Mouse (Mus musculus) forebrain, embryonic 14.5 days (tissue): ENCODE results near the gene Lin7a. TPM values are rescaled to one million over a fixed set of nuclear protein-coding genes. Genes with fewer than 3 reads are reported as not detected.

Experiments used
- ATAC-seq: fragments of 200-750 bp; cut with Nextera tagmentation; 2 replicates; pipeline ENCODE4 v1.8.0; 2017; ENCODE audit warnings: mild to moderate bottlenecking, moderate library complexity
- DNase-seq: peaks from one replicate; pipeline ENCODE4 v3.0.0-alpha.2; 2015; ENCODE audit warnings: low spot score
- H3K27ac ChIP-seq: fragments of 300-500 bp; sonication (generic); 2 replicates; pipeline ENCODE4 v1.5.1; 2014; ENCODE audit warnings: low read depth, mild to moderate bottlenecking, control low read depth, low read length, moderate library complexity
- H3K27me3 ChIP-seq: fragments of 300-500 bp; sonication (generic); replicated peaks from 2 replicates; pipeline ENCODE4 v1.6.1; 2014; ENCODE audit warnings: low read length, control low read depth, mixed read lengths; ENCODE audit not compliant: control insufficient read depth, insufficient read depth
- H3K36me3 ChIP-seq: fragments of 300-500 bp; sonication (generic); 2 replicates; pipeline ENCODE4 v1.6.1; 2014; ENCODE audit warnings: low read length, control low read depth; ENCODE audit not compliant: control insufficient read depth, insufficient read depth
- H3K4me1 ChIP-seq: fragments of 300-500 bp; sonication (generic); 2 replicates; pipeline ENCODE4 v1.6.1; 2014; ENCODE audit warnings: antibody characterized with exemption, low read length, control low read depth; ENCODE audit not compliant: control insufficient read depth, insufficient read depth
- H3K4me2 ChIP-seq: fragments of 300-500 bp; sonication (generic); 2 replicates; pipeline ENCODE4 v1.6.1; 2014; ENCODE audit warnings: mild to moderate bottlenecking, control low read depth, low read length
- H3K4me3 ChIP-seq: fragments of 300-500 bp; sonication (generic); 2 replicates; pipeline ENCODE4 v1.5.1; 2014; ENCODE audit warnings: low read depth, low read length, control low read depth
- H3K9ac ChIP-seq: fragments of 300-500 bp; sonication (generic); 2 replicates; pipeline ENCODE4 v1.6.1; 2014; ENCODE audit warnings: mild to moderate bottlenecking, low read length, control low read depth, moderate library complexity
- H3K9me3 ChIP-seq: fragments of 300-500 bp; sonication (generic); replicated peaks from 2 replicates; pipeline ENCODE4 v1.6.1; 2016; ENCODE audit warnings: low read length, control low read depth, mixed read lengths; ENCODE audit not compliant: control insufficient read depth
- whole genome bisulfite sequencing: fragments of 180-500 bp; shearing (Covaris S2); extraction: QIAGEN DNeasy Blood & Tissue Kit; methylation state at CpG from one replicate; pipeline ENCODE4 v1.1.7; 2014; 5-methylcytosine and 5-hydroxymethylcytosine counted together
- polyA plus RNA-seq: library from polyadenylated mRNA; unstranded; fragments of >200 nt; fragmentation: Nextera tagmentation; extraction: Ambion mirVana; gene quantifications from 2 replicates; pipeline ENCODE4 v1.2.1, GENCODE M21; 2014

Lin7a gene
- polyA plus RNA-seq, 1 experiment from 2014 or later, result 9.1 TPM

- no peak overlapping the region for H3K9ac ChIP-seq
- no peaks in the 10 kb centered on the region for H3K36me3 ChIP-seq
- no peak overlapping the region for H3K27ac ChIP-seq
- no peak overlapping the region for H3K4me2 ChIP-seq
- no peaks in the 10 kb centered on the region for H3K4me1 ChIP-seq
- H3K4me3 ChIP-seq, result no peak overlapping the region
- H3K9me3 ChIP-seq, result no peaks in the 10 kb centered on the region
- no peaks in the 10 kb centered on the region for H3K27me3 ChIP-seq
- no peak for ATAC-seq
- WGBS, result 89% methylated on average over 2 of the region's 2 CpGs
- no peak for DNase-seq
Observed at GRCm38 (mm10) chr10:107276647-107277046, 5.2 kb downstream of the Lin7a start.

DNA sequence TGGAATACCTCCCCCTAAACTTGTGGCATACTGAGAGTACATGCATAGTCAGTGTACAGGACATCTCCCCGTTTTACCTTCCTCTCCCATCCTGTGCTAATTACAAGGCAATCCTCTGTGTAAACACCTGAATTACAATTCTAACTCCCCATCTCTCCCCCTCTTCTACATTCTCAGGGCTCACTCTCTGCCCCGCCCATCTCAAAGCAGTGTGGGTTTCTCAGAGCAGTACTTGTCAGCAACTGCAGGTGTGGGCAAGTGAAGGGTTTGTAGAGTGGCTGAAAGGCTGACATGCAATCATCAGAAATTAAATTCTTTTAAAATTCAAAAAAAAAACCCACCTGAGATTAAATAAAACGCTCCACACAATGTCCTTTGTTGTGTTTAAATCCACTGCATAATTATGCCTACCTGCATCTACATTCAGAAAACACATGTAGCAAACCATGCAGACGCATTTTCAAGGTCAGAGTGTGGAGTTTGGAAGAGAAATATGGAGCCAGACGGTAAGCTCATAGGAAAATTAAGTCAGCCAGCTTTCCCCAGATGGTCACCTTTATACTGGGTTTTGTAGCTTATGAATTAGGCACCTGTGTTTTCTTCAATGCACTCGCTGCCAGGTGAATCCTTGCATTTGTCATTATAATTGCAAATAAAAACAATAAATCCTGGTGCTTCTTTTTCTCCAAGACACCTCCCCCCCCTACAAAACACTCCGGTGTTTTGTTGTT lies 22.6 kb downstream of the Lin7a start:
- Histone ChIP-seq H3K4me1 (no peaks in the 10 kb centered on the region), H3K9me3 (no peaks in the 10 kb centered on the region), H3K27ac (no peak overlapping the region), H3K36me3 (no peaks in the 10 kb centered on the region), H3K4me2 (no peak overlapping the region), H3K27me3 (no peaks in the 10 kb centered on the region), H3K4me3 (no peak overlapping the region), H3K9ac (no peak overlapping the region)
- no peak for ATAC-seq
- 78% methylated on average over 7 of the region's 7 CpGs for WGBS
- DNase-seq, result no peak

DNA sequence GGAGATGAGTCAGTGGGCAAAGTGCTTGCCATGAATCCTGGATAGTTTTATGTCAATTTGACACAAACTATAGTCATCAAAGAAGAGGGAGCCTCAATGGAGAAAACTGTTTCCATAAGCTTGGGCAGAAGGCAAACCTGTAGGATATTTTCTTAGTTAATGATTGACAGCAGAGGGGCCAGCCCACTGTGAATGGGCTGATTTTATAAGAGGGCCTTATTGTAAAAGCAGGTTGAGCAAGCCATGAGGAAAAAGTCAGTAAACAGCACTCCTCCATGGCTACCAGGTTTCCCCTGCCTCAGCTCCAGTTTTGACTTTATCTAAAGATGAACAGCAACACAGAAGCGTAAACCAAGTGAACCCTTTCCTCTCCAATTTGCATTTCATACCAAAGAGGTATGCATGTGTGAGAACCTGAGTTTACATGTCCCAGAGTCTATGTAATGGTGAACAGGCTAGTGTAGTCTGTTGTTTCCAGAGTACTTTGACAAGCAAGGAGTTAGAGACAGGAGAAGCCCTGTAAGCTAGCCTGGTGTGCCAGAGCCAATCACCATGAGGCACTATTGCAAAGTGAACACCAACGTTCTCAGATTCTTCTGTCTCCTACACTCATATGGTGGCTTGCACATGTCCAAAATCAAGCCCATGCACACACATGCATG lies 29.2 kb downstream of the Lin7a start:
- no peak overlapping the region for H3K4me2 ChIP-seq
- 88% methylated on average over 2 of the region's 2 CpGs for WGBS
- no peak overlapping the region for H3K27ac ChIP-seq
- no peak overlapping the region for H3K9ac ChIP-seq
- no peak for ATAC-seq
- H3K4me3 ChIP-seq, result no peak overlapping the region
- H3K4me1 ChIP-seq, result no peaks in the 10 kb centered on the region
- DNase-seq, result no peak
- no peaks in the 10 kb centered on the region for H3K9me3 ChIP-seq
- H3K36me3 ChIP-seq, result no peaks in the 10 kb centered on the region
- H3K27me3 ChIP-seq, result no peaks in the 10 kb centered on the region

DNA sequence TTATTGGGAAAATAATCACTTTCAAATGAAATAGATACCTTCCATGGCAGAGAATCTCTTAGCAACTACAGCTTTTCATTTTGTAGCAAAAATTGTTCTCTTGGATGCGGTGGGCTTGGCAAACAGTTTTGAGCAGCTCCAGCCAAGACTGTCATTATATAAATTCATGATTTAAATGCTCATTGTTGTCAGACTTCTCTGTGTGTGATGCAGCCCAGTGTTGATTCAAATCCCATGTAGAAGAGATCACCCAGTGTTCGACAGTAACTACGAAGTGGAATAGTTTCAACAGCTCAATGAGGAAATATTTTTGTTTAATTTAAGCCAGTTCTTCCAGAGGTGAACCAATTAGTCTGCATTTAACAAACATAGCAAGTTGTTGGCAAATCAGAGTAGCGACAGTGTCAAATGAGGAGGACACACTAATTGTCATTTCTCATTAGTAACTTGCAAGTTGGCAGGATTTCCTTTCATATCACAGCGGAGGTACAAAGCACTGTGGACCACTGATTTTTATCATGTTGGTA lies 39.5 kb downstream of the Lin7a start:
- Histone ChIP-seq H3K9me3 (no peaks in the 10 kb centered on the region), H3K9ac (no peak overlapping the region), H3K27ac (no peak overlapping the region), H3K4me1 (no peaks in the 10 kb centered on the region), H3K4me2 (no peak overlapping the region), H3K36me3 (no peaks in the 10 kb centered on the region), H3K4me3 (no peak overlapping the region), H3K27me3 (no peaks in the 10 kb centered on the region)
- DNase-seq, result peak; percentile 11
- no peak for ATAC-seq
- WGBS, result 61% methylated on average over 5 of the region's 5 CpGs

DNA sequence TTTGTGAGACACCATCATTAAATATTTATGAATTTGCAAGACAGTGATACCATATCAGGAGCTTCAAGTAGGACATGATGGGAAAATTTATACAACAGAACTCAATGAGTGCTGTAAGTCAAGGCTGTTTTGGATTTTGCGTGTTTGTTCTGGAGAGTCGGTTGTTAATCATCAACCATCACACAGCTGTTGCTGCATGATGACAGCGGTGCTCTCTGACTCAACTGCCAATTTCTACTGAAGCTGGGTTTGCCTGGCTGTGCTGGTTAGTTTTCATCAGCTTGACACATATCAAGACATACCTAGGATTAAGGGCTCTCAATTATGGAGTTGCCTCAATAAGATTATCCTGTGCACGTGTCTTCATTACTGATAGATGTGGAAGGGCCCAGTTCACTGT lies 41.1 kb downstream of the Lin7a start:
- Histone ChIP-seq H3K4me3 (no peak overlapping the region), H3K4me1 (no peaks in the 10 kb centered on the region), H3K4me2 (no peak overlapping the region), H3K9ac (no peak overlapping the region), H3K27me3 (no peaks in the 10 kb centered on the region), H3K27ac (no peak overlapping the region), H3K36me3 (no peaks in the 10 kb centered on the region), H3K9me3 (no peaks in the 10 kb centered on the region)
- WGBS, result 92% methylated on average over 4 of the region's 4 CpGs
- ATAC-seq (no peak), DNase-seq (no peak)

- DNase-seq (no peak), ATAC-seq (no peak)
- 60% methylated on average over 3 of the region's 3 CpGs for WGBS
- H3K4me1 ChIP-seq, result no peaks in the 10 kb centered on the region
- H3K36me3 ChIP-seq, result no peaks in the 10 kb centered on the region
- H3K9me3 ChIP-seq, result no peaks in the 10 kb centered on the region
- no peaks in the 10 kb centered on the region for H3K27me3 ChIP-seq
- H3K27ac ChIP-seq, result no peak overlapping the region
- H3K9ac ChIP-seq, result no peak overlapping the region
- no peak overlapping the region for H3K4me3 ChIP-seq
- H3K4me2 ChIP-seq, result no peak overlapping the region
Observed at GRCm38 (mm10) chr10:107313395-107313794, 41.9 kb downstream of the Lin7a start.

GRCm38 (mm10) chr10:107315251-107315650 lies 43.8 kb downstream of the Lin7a start:
- no peak for DNase-seq
- Histone ChIP-seq H3K9ac (no peak overlapping the region), H3K9me3 (no peaks in the 10 kb centered on the region), H3K4me1 (no peaks in the 10 kb centered on the region), H3K27ac (no peak overlapping the region), H3K27me3 (no peaks in the 10 kb centered on the region), H3K4me2 (no peak overlapping the region), H3K4me3 (no peak overlapping the region), H3K36me3 (no peaks in the 10 kb centered on the region)
- ATAC-seq, result no peak

DNA sequence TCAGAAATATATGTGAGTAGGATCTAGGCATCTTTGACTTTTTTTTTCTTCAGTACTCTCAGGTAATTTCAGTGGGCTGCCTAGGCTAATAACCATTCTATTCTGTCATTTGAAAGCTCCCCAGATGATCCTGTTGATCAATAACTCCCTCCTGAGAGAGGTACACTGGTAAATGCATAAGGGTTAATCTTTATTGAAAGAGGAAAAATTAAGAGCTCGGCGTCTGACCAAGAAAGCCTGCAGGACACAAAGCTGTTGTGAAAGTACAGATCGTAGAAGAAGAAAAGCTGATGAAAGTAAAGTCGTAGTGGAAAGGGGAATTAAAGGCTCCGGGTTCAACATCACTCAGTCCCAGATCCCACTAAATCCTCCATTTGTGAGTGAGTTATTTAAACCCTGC lies 44.2 kb downstream of the Lin7a start:
- ATAC-seq (no peak), DNase-seq (no peak)
- Histone ChIP-seq H3K4me3 (no peak overlapping the region), H3K27me3 (no peaks in the 10 kb centered on the region), H3K9me3 (no peaks in the 10 kb centered on the region), H3K4me1 (no peaks in the 10 kb centered on the region), H3K4me2 (no peak overlapping the region), H3K36me3 (no peaks in the 10 kb centered on the region), H3K27ac (no peak overlapping the region), H3K9ac (no peak overlapping the region)
- 34% methylated on average over 5 of the region's 5 CpGs for WGBS

DNA sequence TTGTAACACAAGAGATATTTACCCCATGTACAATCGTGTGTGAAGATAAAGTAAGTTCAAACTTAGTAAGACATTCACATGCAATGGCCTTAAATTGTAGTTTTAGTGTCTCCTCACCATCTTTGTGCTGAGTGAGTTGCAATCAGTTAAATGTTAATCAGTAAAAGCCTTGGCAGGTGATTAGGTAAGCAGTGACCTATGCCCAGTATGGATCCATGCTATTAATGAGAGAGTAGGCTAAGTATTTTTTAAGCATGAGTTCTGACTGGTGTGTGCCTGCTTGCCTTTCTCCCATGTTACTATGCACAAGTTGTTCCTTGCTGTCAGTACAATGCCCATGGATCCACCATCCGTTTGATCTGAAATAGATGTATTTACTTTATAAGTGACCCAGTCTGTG lies 44.6 kb downstream of the Lin7a start:
- 66% methylated on average over 2 of the region's 2 CpGs for WGBS
- ATAC-seq, result no peak
- DNase-seq, result no peak

More for the DNA sequence above, 44.6 kb downstream of the Lin7a start:
- Histone ChIP-seq H3K27me3 (no peaks in the 10 kb centered on the region), H3K4me3 (no peak overlapping the region), H3K9ac (no peak overlapping the region), H3K27ac (no peak overlapping the region), H3K9me3 (no peaks in the 10 kb centered on the region), H3K4me2 (no peak overlapping the region), H3K4me1 (no peaks in the 10 kb centered on the region), H3K36me3 (no peaks in the 10 kb centered on the region)
